Mouse (Mus musculus) skeletal muscle tissue, adult 2 months (tissue): ENCODE results near the gene Tmem268.

Experiments
- DNase-seq: peaks from one replicate; pipeline ENCODE4 v3.0.0-alpha.2; 2012; ENCODE audit warnings: low read depth, low spot score

Gene Tmem268

GRCm38 (mm10) chr4:63558407-63559081, at the start of gene Tmem268:
Gene Tmem268, plus strand, starts transcription at chr4:63558781.
- DNase-seq: peak; percentile 69

- DNase-seq: no peak
Observed at GRCm38 (mm10) chr4:63512921-63513320, 45.7 kb upstream of the Tmem268 start.

GRCm38 (mm10) chr4:63514454-63514984, 44.1 kb upstream of the Tmem268 start:
- DNase-seq: no peak

GRCm38 (mm10) chr4:63515021-63515420, 43.6 kb upstream of the Tmem268 start:
- no peak for DNase-seq

- DNase-seq: no peak
Observed at GRCm38 (mm10) chr4:63521813-63522419, 36.7 kb upstream of the Tmem268 start.

- no peak for DNase-seq
Observed at GRCm38 (mm10) chr4:63525514-63525913, 33.1 kb upstream of the Tmem268 start.

GRCm38 (mm10) chr4:63528946-63529345, 29.6 kb upstream of the Tmem268 start:
- no peak for DNase-seq

GRCm38 (mm10) chr4:63530409-63530808, 28.2 kb upstream of the Tmem268 start:
- DNase-seq: no peak

GRCm38 (mm10) chr4:63537602-63538001, 21.0 kb upstream of the Tmem268 start:
- DNase-seq: no peak

GRCm38 (mm10) chr4:63542209-63542608, 16.4 kb upstream of the Tmem268 start:
- peak; percentile 59 for DNase-seq

GRCm38 (mm10) chr4:63543746-63544493, 14.7 kb upstream of the Tmem268 start:
- DNase-seq: no peak

GRCm38 (mm10) chr4:63544494-63545230, 13.9 kb upstream of the Tmem268 start, which contains the start of gene Atp6v1g1:
Gene Atp6v1g1, plus strand, starts transcription at chr4:63544772.
- peak; percentile 96 for DNase-seq

- DNase-seq: no peak
Observed at GRCm38 (mm10) chr4:63545231-63545958, 13.2 kb upstream of the Tmem268 start.

- peak; percentile 49 for DNase-seq
Observed at GRCm38 (mm10) chr4:63546441-63547055, 12.0 kb upstream of the Tmem268 start.

- no peak for DNase-seq
Observed at GRCm38 (mm10) chr4:63547799-63548198, 10.8 kb upstream of the Tmem268 start.

GRCm38 (mm10) chr4:63548491-63548890, 10.1 kb upstream of the Tmem268 start:
- no peak for DNase-seq

- no peak for DNase-seq
Observed at GRCm38 (mm10) chr4:63550908-63551307, 7.7 kb upstream of the Tmem268 start.

- DNase-seq: no peak
Observed at GRCm38 (mm10) chr4:63552865-63553264, 5.7 kb upstream of the Tmem268 start.

GRCm38 (mm10) chr4:63553789-63554576, 4.6 kb upstream of the Tmem268 start:
- no peak for DNase-seq

- DNase-seq: no peak
Observed at GRCm38 (mm10) chr4:63554616-63555015, 4.0 kb upstream of the Tmem268 start.
